Mouse (Mus musculus): ENCODE measurements around the gene Epb41l3. TPM values are rescaled to one million over a fixed set of nuclear protein-coding genes. Genes with fewer than 3 reads are reported as not detected.
"Not testable (repeated sequence)": the region's sequence is repeated elsewhere in the genome, so short reads cannot be mapped to it uniquely, and the experiment has no call there.

Gene Epb41l3
- polyA plus RNA-seq, 1 experiment from 2014 or later = 53.7 TPM

DNA sequence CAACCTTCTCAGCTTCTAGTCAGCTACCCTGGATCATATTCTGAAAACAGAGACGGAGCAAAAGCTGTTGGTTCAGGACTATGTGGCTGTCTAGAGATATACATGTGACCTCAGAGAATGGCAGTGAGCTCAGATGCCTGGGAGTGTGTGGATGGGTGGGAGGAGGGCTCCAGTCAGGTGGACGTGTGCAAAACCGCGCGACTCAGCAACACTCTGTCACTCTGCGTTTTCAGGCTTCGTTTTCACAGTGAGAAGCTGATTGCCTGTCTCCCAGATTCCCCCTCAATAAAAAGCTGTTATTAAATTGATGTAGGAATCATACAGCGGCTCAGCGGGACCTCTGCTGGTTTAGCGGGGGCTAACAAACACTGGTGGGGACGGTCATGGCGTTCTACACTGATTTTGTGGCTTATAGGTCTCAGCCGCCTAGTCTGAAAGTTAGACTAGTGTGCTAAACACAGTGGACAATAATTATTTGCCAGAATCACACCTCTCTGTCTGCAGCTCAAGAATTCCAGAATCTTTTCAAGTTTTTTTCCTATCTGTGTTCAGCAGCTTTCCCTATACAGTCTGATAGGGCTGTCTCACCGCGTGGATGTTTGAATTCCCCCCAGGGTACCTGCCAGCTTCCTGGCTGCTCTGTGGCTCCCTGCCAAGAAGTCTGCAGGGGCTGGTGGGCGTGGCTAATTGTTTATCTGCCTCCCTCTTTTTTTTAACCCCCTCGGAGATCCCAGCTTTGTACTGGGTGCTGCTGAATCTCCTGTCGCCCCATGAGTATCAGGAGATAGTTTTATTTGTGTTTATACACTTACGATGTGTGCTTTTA lies 45.3 kb downstream of the Epb41l3 start:
- peak; percentile 65; the same call in 1 of the 2 replicates for ATAC-seq (ENCODE audit: borderline replicate concordance, extremely low read depth, low FRiP score, low TSS enrichment)
- H3K4me3 ChIP-seq = peak overlapping the region; percentile 25
- H3K4me2 ChIP-seq = peak overlapping the region; percentile 51
- 2% methylated on average over 19 of the region's 19 CpGs for WGBS
- H3K9ac ChIP-seq = no peak overlapping the region
- H3K27ac ChIP-seq = 0 out of 2 replicates have a peak overlapping the region, but pooled peaks have one; percentile 3
- no peaks in the 10 kb centered on the region for H3K36me3 ChIP-seq
- peaks cover 15% of the 10 kb centered on the region for H3K4me1 ChIP-seq
- H3K27me3 ChIP-seq = peaks cover 3% of the 10 kb centered on the region; the same call in 1 of the 2 replicates
- H3K9me3 ChIP-seq = no peaks in the 10 kb centered on the region

DNA sequence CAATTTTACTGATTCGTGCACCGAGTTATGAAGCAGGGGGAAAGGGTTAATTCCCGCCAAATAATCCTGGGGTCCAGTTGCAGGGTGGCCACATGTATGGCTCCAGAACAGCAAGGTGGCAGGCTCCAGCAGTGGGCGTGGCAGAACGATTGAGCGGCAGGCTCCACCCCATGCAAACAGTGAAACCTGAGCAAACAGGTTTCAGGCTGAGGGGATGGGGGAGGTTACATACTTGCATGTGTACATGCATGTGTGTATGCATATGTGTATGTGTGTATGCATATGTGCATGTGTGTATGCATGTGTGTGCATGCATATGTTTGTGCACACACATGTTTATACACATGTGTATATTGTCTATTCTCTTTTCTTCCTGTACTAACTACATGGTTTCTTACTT lies 46.9 kb downstream of the Epb41l3 start:
- Histone ChIP-seq H3K4me2 (peak overlapping the region; percentile 49), H3K4me1 (peaks cover 15% of the 10 kb centered on the region), H3K4me3 (peak overlapping the region; percentile 9; the same call in 1 of the 2 replicates)
- H3K9me3 ChIP-seq; H3K36me3 ChIP-seq; H3K27me3 ChIP-seq; H3K27ac ChIP-seq; H3K9ac ChIP-seq; ATAC-seq (ENCODE audit: borderline replicate concordance, extremely low read depth, low FRiP score, low TSS enrichment): not testable (repeated sequence)
- WGBS = 9% methylated on average over 6 of the region's 6 CpGs

DNA sequence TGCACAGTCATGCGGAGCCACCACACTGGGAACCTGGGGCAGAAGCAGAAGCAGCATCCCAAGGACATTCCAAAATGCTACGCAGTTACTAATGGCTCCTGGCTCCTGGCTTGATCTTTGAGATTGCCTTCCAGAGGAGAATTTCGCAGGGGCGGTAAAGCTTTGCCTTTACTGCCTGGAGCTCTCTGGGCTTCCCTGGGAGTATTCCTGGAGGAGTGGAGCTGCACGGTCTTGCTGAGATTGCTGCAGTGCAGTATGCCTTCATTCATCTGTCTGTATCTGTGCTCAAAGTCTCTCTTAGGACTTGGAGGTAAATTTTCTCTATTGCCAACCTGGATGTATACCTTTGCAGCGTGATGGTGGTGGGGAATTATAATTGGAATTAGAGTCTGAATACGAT lies 52.0 kb downstream of the Epb41l3 start:
- H3K36me3 ChIP-seq = no peaks in the 10 kb centered on the region
- WGBS = 71% methylated on average over 7 of the region's 7 CpGs
- H3K9me3 ChIP-seq = no peaks in the 10 kb centered on the region
- H3K4me3 ChIP-seq = no peak overlapping the region
- no peak overlapping the region for H3K27ac ChIP-seq
- H3K9ac ChIP-seq = no peak overlapping the region
- peaks cover 17% of the 10 kb centered on the region for H3K4me1 ChIP-seq
- H3K27me3 ChIP-seq = no peaks in the 10 kb centered on the region
- no peak for ATAC-seq (ENCODE audit: borderline replicate concordance, extremely low read depth, low FRiP score, low TSS enrichment)
- H3K4me2 ChIP-seq = no peak overlapping the region

DNA sequence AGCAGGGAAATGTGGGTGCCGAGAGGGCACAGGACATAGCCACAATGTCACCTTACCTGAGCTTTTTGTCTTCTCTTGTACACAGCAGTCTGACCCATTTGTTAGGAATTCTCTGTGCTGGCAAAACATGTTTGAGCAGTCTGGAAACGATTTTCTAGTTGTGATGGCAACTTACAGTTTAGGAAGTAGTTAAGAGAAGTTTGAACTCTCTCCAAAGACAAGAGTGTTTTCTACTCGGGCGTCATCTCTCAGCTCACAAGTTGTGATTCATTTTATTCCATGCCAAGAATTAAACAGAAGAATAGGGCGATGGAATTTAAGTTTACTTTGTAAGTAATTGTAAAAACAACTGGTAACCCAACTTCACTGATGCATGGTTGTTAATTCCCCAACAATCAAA lies 52.5 kb downstream of the Epb41l3 start:
- ATAC-seq (ENCODE audit: borderline replicate concordance, extremely low read depth, low FRiP score, low TSS enrichment) = no peak
- Histone ChIP-seq H3K4me3 (no peak overlapping the region), H3K9me3 (no peaks in the 10 kb centered on the region), H3K4me2 (no peak overlapping the region), H3K27me3 (no peaks in the 10 kb centered on the region), H3K36me3 (no peaks in the 10 kb centered on the region), H3K4me1 (peaks cover 13% of the 10 kb centered on the region), H3K27ac (no peak overlapping the region), H3K9ac (no peak overlapping the region)
- 32% methylated on average over 5 of the region's 5 CpGs for WGBS

DNA sequence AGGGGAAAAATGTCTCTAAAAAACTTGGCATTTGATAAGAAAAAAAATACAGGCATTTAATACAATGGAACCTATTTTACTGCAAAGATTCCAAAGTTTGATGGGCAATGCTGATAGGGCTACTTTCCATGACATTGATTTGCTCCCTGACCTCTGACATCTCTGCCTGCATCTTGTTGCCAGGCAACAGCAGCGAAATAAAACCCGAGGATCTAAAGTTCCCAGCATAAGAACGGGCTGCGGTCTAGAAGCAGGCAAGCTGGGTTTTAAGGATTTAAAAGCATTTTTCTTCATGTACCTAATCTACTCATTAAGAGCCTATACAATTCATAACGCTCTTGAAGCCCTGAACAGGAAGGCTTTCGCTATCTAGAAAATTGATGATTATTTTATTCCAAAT lies 54.0 kb downstream of the Epb41l3 start:
- Histone ChIP-seq H3K27me3 (no peaks in the 10 kb centered on the region), H3K9me3 (no peaks in the 10 kb centered on the region), H3K4me2 (no peak overlapping the region), H3K36me3 (no peaks in the 10 kb centered on the region), H3K9ac (no peak overlapping the region), H3K4me3 (no peak overlapping the region), H3K4me1 (peaks cover 13% of the 10 kb centered on the region), H3K27ac (no peak overlapping the region)
- WGBS = 31% methylated on average over 6 of the region's 6 CpGs
- no peak for ATAC-seq (ENCODE audit: borderline replicate concordance, extremely low read depth, low FRiP score, low TSS enrichment)

DNA sequence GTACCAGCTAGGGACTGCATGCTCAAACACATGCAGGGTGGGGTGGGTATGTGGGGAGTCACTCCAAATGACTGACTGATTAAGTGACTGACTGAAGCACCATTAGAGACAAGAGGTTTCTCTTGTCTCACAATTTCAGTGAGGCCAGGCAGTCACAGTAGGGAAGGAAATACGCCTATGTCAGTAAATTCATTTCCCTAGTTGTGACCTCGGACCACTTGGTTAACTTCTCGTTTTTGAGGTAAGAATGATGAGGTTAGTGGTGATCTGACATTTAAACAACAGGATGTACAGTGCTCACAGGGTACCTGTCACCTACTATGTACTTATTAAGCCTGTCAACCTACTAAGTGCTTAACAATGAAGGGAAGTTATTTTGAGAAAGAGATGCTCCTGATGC lies 67.5 kb downstream of the Epb41l3 start:
- Histone ChIP-seq H3K9me3 (no peaks in the 10 kb centered on the region), H3K27ac (no peak overlapping the region), H3K4me2 (no peak overlapping the region), H3K4me3 (no peak overlapping the region), H3K36me3 (no peaks in the 10 kb centered on the region), H3K27me3 (no peaks in the 10 kb centered on the region), H3K9ac (no peak overlapping the region), H3K4me1 (no peaks in the 10 kb centered on the region)
- no peak for ATAC-seq (ENCODE audit: borderline replicate concordance, extremely low read depth, low FRiP score, low TSS enrichment)
- WGBS = 63% methylated on average over 3 of the region's 3 CpGs

DNA sequence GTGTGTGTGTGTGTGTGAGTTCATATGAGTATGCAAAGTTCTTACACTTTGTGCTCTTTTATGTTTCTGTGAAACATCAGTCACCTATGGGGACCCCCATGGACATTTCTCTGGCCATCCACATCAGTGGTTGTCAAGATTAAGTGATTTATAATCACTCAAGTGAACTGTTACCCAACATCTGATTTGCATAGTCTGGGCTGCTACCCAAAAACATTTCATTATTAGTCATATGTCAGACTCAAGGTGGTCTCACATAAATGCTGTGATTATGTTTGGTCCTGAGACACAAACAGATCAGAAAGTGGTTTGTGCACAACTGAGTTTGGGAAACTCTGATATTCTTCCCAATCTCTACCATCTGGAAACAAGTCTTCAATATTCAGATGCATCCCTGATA lies 75.3 kb downstream of the Epb41l3 start:
- H3K36me3 ChIP-seq = no peaks in the 10 kb centered on the region
- no peak overlapping the region for H3K4me3 ChIP-seq
- H3K27me3 ChIP-seq = no peaks in the 10 kb centered on the region
- H3K9me3 ChIP-seq = no peaks in the 10 kb centered on the region
- no peak for ATAC-seq (ENCODE audit: borderline replicate concordance, extremely low read depth, low FRiP score, low TSS enrichment)
- H3K4me1 ChIP-seq = no peaks in the 10 kb centered on the region
- no peak overlapping the region for H3K27ac ChIP-seq
- no peak overlapping the region for H3K9ac ChIP-seq
- no peak overlapping the region for H3K4me2 ChIP-seq

DNA sequence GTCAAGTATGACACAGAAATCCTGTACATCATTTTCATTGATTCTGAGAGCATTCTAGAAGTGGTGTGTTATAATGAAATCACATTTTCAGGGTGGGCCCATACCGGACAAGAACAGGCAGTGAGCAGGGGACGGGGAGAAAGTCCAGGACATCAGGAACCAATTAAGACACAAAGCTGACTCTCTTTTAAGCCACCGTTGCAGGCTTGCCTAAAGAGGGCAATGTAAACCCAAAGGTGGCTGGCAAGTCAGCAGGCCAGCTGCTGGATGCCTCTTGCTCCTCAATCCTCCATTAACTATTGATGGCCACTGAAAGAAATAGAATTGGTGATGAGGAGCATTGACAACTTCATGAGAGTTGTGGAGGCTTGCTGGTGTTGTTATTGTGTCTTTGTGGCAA lies 75.8 kb downstream of the Epb41l3 start:
- Histone ChIP-seq H3K27ac (no peak overlapping the region), H3K27me3 (no peaks in the 10 kb centered on the region), H3K4me3 (no peak overlapping the region), H3K9me3 (no peaks in the 10 kb centered on the region), H3K4me1 (no peaks in the 10 kb centered on the region; the same call in 1 of the 2 replicates), H3K9ac (no peak overlapping the region), H3K36me3 (no peaks in the 10 kb centered on the region), H3K4me2 (no peak overlapping the region)
- 23% methylated on average over 3 of the region's 3 CpGs for WGBS
- ATAC-seq (ENCODE audit: borderline replicate concordance, extremely low read depth, low FRiP score, low TSS enrichment) = no peak

DNA sequence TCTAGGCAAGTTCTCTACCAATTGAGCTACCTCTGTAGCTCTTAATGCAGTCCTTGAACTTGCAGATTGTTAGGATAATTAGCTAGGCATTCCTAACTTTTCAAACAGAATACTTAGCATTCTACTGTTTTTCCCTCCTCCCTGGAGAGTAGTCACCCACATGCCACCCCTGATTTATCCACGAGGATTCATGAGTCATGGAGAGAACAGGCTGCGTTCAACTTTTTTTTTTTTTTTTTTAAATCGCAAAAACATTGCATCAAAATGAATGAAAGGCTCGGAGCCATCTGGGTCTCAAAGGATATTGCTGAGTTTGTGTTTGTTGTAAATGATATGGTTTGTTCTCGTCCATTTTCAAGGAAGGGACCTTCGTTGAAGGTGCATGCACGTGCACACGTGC lies 79.6 kb downstream of the Epb41l3 start:
- no peak for ATAC-seq (ENCODE audit: borderline replicate concordance, extremely low read depth, low FRiP score, low TSS enrichment)
- Histone ChIP-seq H3K27me3 (no peaks in the 10 kb centered on the region; the same call in 1 of the 2 replicates), H3K9me3 (no peaks in the 10 kb centered on the region), H3K4me1 (no peaks in the 10 kb centered on the region; the same call in 1 of the 2 replicates), H3K36me3 (no peaks in the 10 kb centered on the region), H3K4me3 (no peak overlapping the region), H3K27ac (no peak overlapping the region), H3K9ac (no peak overlapping the region), H3K4me2 (no peak overlapping the region)
- 75% methylated on average over 8 of the region's 8 CpGs for WGBS

DNA sequence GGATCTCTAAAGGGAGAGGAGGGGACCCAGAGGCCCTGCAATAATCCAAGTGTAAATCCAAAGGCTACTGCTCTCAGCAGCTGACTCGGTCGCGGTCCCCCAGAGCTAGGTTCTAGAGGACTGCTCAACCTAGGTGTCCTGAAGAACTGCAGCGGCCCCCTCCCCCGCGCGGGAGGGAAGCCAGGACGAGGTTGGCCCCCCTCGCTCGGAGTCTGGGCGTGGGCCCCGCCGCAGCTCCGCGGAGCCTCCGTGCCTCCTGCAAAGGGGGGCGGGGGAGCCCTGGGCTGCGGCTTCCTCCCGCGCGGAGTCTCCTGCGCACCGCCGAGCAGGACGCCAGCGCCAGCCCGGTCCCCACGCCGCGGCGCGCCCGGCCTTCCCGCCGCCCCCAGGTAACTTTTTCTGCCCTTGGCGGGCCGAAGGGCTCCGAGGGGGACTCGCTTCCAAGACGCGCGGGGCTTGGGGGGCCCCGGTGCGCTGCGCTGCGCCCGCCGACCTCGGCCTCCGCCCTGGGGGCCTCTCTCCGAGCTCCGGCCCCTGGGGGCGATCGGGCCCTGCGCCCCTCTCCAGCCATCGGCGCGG lies 81.1 kb downstream of the Epb41l3 start:
- H3K9ac ChIP-seq = peak overlapping the region; percentile 70
- peak overlapping the region; percentile 69 for H3K27ac ChIP-seq
- peak overlapping the region; percentile 85 for H3K4me3 ChIP-seq
- H3K4me2 ChIP-seq = peak overlapping the region; percentile 94
- no peaks in the 10 kb centered on the region for H3K9me3 ChIP-seq
- no peaks in the 10 kb centered on the region; the same call in 1 of the 2 replicates for H3K4me1 ChIP-seq
- no peaks in the 10 kb centered on the region; the same call in 1 of the 2 replicates for H3K27me3 ChIP-seq
- H3K36me3 ChIP-seq = no peaks in the 10 kb centered on the region
- 0% methylated on average over 55 of the region's 58 CpGs for WGBS
- peak; percentile 88 for ATAC-seq (ENCODE audit: borderline replicate concordance, extremely low read depth, low FRiP score, low TSS enrichment)

DNA sequence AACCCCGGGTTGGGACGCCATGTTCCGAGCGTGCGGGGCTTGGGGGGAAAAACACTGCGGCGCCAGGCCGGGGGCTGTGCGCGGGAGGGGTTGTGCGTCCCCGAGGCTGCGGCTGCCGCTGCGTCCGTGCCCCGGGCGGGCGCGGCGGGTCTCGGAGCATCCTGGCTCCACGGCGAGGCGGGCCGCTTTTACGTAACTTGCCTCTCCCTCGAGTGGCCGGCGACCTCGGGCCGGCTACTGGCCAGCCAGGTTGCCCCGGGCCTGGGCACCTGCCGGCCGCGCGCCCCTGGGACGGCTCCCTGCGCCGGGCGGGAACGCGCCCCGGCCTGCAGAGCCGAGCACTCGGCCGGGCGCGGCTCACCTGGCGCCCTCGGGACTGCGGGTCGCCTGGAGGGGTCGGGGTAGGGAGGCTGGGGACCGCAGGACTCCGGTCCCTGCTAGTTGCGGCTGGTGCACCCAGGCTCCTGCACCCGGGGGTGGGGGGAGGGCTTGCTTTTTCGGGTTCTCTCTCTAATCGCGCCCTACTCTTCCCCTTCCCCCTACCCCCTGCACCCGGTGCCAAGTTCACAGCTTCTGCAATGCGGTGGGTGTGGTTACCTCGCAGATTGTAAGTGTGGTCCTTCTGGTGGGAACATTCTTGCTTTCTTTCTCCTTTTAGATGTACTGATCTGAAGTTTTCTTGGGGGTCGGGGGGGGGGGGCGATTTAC lies 81.8 kb downstream of the Epb41l3 start:
- H3K9me3 ChIP-seq = no peaks in the 10 kb centered on the region
- H3K4me3 ChIP-seq = peak overlapping the region; percentile 85
- peak overlapping the region; percentile 94 for H3K4me2 ChIP-seq
- ATAC-seq (ENCODE audit: borderline replicate concordance, extremely low read depth, low FRiP score, low TSS enrichment) = peak; percentile 71
- under 1% methylated on average over 57 of the region's 66 CpGs for WGBS
- no peaks in the 10 kb centered on the region; the same call in 1 of the 2 replicates for H3K27me3 ChIP-seq
- no peaks in the 10 kb centered on the region for H3K36me3 ChIP-seq
- peak overlapping the region; percentile 70 for H3K9ac ChIP-seq
- peak overlapping the region; percentile 69 for H3K27ac ChIP-seq
- no peaks in the 10 kb centered on the region; the same call in 1 of the 2 replicates for H3K4me1 ChIP-seq
